Mouse (Mus musculus) midbrain, embryonic 11.5 days (tissue): ENCODE data around the gene Npc1l1. TPM values are rescaled to one million over a fixed set of nuclear protein-coding genes. Genes with fewer than 3 reads are reported as not detected.

Experiments used
- ATAC-seq: fragments of 200-750 bp; cut with Nextera tagmentation; 2 replicates; pipeline ENCODE4 v1.8.0; 2017; ENCODE audit warnings: moderate TSS enrichment, moderate library complexity; ENCODE audit not compliant: low FRiP score
- DNase-seq: peaks from one replicate; pipeline ENCODE4 v3.0.0; 2015; ENCODE audit warnings: low spot score; ENCODE audit errors: missing footprints
- H3K27ac ChIP-seq: fragments of 300-500 bp; sonication (generic); 2 replicates; pipeline ENCODE4 v1.5.1; 2014; ENCODE audit warnings: low read depth, low read length
- H3K27me3 ChIP-seq: fragments of 300-500 bp; sonication (generic); 2 replicates; pipeline ENCODE4 v1.6.1; 2014; ENCODE audit warnings: mild to moderate bottlenecking, low read length, moderate library complexity, mixed read lengths; ENCODE audit not compliant: control insufficient read depth, insufficient read depth
- H3K36me3 ChIP-seq: fragments of 300-500 bp; sonication (generic); 2 replicates; pipeline ENCODE4 v1.6.1; 2014; ENCODE audit warnings: mild to moderate bottlenecking, low read length, moderate library complexity, mixed read lengths; ENCODE audit not compliant: control insufficient read depth, insufficient read depth
- H3K4me1 ChIP-seq: fragments of 300-500 bp; sonication (generic); 2 replicates; pipeline ENCODE4 v1.6.1; 2014; ENCODE audit warnings: low read length; ENCODE audit not compliant: control insufficient read depth, insufficient read depth
- H3K4me2 ChIP-seq: fragments of 300-500 bp; sonication (generic); 2 replicates; pipeline ENCODE4 v1.6.1; 2014; ENCODE audit warnings: mild to moderate bottlenecking, moderate library complexity
- H3K4me3 ChIP-seq: fragments of 300-500 bp; sonication (generic); 2 replicates; pipeline ENCODE4 v1.5.1; 2014; ENCODE audit warnings: low read depth, low read length
- H3K9ac ChIP-seq: fragments of 300-500 bp; sonication (generic); 2 replicates; pipeline ENCODE4 v1.6.1; 2014; ENCODE audit warnings: low read length
- H3K9me3 ChIP-seq: fragments of 300-500 bp; sonication (generic); 2 replicates; pipeline ENCODE4 v1.6.1; 2016; ENCODE audit warnings: low read length; ENCODE audit not compliant: control insufficient read depth
- WGBS: fragments of 180-500 bp; shearing (Covaris S2); extraction: QIAGEN DNeasy Blood & Tissue Kit; methylation state at CpG from one replicate; pipeline ENCODE4 v1.1.7; 2014; 5-methylcytosine and 5-hydroxymethylcytosine counted together
- polyA plus RNA-seq: library from polyadenylated mRNA; unstranded; fragments of >200 nt; fragmentation: Nextera tagmentation; extraction: Ambion mirVana; gene quantifications from 2 replicates; pipeline ENCODE4 v1.2.1, GENCODE M21; 2014

Npc1l1 gene
- polyA plus RNA-seq, 1 experiment from 2014 or later: not detected

DNA sequence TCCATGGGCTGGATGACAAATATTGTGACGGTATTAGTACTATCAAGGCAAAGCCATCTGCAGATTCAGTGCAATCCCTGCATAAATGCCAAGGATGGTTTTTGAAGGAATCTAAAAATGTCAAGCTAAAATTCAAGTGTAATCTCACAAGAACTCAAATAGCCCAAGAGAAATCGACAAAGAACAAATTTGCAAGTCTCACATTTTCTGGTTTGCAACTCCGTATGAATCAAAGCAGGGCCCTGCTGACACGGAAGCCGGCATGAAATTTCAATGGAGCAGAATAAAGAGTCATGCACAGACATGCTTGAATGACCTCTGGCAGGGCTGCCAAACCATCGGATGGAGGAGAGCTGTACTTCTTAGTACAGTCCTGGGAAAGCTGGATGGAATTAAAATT is 10.0 kb downstream of the Npc1l1 start:
- H3K4me3 ChIP-seq: no peak overlapping the region
- H3K4me1 ChIP-seq: no peaks in the 10 kb centered on the region
- ATAC-seq (no peak), DNase-seq (no peak)
- H3K27ac ChIP-seq: no peak overlapping the region
- H3K27me3 ChIP-seq: no peaks in the 10 kb centered on the region
- 88% methylated on average over 6 of the region's 6 CpGs for WGBS
- no peak overlapping the region for H3K4me2 ChIP-seq
- H3K36me3 ChIP-seq: no peaks in the 10 kb centered on the region
- H3K9me3 ChIP-seq: no peaks in the 10 kb centered on the region
- no peak overlapping the region for H3K9ac ChIP-seq

DNA sequence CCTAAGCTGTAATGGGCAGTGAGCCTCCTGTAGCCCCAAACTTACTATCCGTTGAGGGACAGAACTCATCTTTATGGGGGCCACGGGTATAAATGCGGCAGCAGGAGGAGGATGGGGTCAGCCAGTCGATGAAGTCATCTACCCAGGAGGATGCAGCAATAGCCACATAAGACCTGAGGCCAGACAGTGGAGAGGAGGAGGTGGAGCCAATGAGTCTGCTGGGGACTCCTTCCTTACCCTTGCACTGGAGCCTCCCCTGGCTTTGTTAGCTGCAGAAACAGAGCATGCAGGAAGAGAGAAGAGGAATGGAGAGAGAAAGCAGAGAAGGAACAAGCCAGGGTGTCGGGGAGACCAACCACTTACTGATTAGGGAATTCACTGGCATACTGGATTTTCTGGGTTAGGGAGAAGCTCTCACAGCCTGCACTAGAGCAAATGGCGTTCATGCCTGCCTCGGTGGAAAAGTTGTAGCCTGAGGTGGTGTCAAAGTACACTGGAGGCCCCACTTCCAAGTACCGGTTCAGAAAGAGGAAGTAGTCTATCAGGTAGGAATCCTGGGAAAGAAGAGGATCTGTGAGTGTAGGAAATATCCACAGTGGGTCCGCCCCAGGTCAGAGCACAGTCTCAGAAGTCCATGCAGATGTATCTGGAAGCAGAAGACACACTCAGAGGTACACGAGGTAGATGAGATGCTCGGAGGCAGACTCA is 11.6 kb downstream of the Npc1l1 start:
- no peak overlapping the region for H3K4me2 ChIP-seq
- ATAC-seq (no peak), DNase-seq (no peak)
- no peaks in the 10 kb centered on the region for H3K4me1 ChIP-seq
- no peaks in the 10 kb centered on the region for H3K27me3 ChIP-seq
- H3K9me3 ChIP-seq: no peaks in the 10 kb centered on the region
- H3K27ac ChIP-seq: no peak overlapping the region
- no peak overlapping the region for H3K9ac ChIP-seq
- H3K4me3 ChIP-seq: no peak overlapping the region
- 83% methylated on average over 11 of the region's 11 CpGs for WGBS
- H3K36me3 ChIP-seq: no peaks in the 10 kb centered on the region

DNA sequence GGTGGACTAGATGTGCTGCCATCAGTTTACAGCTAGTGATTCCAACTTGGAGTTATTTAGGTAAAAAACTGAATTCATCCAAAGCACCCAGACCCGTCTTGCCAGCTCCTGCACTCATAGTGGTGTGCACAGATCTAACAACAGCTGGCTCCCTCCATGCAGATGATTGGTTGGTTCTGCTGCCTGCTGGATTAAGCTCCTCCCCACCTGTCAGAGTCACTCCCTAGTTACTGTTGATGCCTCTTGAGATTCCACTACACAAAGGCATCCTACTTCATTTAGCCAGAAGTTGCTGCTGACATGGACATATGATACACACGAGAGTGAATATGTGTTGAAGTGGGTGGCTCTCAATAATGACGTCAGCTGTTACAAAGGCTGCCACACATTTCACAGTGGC is 13.1 kb downstream of the Npc1l1 start:
- Histone ChIP-seq H3K9ac (no peak overlapping the region), H3K9me3 (no peaks in the 10 kb centered on the region), H3K4me2 (no peak overlapping the region), H3K36me3 (no peaks in the 10 kb centered on the region), H3K27ac (no peak overlapping the region), H3K27me3 (no peaks in the 10 kb centered on the region), H3K4me3 (no peak overlapping the region), H3K4me1 (no peaks in the 10 kb centered on the region)
- DNase-seq (no peak), ATAC-seq (no peak)
- 65% methylated on average over 3 of the region's 3 CpGs for WGBS

DNA sequence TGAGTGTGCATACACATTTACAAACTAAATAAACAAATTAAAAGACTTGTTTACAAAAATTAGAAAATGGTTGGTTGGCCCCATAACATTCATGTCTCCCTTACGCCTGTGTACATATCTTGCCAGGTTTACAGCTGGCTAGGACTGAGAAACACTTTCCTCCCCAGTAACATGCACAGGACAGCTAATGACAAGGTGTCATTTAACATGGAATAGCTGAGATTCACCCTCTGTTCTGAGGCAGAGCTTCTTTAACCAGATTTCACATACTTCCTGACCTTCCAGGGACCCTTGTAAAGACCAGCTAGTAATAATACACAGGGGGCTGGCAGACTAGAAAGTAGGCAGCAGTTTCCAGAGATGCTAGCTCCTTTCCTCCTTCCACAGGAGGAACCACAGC is 21.8 kb downstream of the Npc1l1 start:
- no peak overlapping the region for H3K9ac ChIP-seq
- DNase-seq (no peak), ATAC-seq (no peak)
- WGBS: 81% methylated on average over 1 of the region's 1 CpGs
- no peaks in the 10 kb centered on the region for H3K27me3 ChIP-seq
- H3K4me1 ChIP-seq: no peaks in the 10 kb centered on the region
- H3K4me2 ChIP-seq: no peak overlapping the region
- H3K9me3 ChIP-seq: peaks cover 3% of the 10 kb centered on the region; the same call in 1 of the 2 replicates
- no peak overlapping the region for H3K27ac ChIP-seq
- H3K4me3 ChIP-seq: no peak overlapping the region
- no peaks in the 10 kb centered on the region for H3K36me3 ChIP-seq

DNA sequence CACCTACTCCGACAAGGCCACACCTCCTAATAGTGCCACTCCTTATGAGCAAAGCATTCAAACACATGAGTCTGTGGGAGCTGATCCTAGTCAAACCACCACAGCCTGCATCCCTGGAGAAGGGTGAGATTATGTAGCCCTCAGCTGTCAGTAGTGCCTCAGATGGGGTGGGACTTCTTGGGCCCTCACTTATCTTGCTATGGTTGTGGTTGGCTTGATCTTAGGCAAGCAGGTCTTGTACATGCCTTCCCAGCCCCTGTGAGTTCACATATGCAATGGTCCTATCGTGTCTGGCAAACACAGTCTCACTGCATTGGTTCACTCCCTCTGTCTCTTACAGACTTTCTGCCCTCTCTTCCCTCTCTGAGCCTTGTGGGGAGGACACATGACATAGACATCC is 22.9 kb downstream of the Npc1l1 start:
- ATAC-seq (no peak), DNase-seq (no peak)
- H3K36me3 ChIP-seq: no peaks in the 10 kb centered on the region
- 81% methylated on average over 2 of the region's 2 CpGs for WGBS
- H3K9ac ChIP-seq: no peak overlapping the region
- H3K4me3 ChIP-seq: no peak overlapping the region
- H3K9me3 ChIP-seq: peaks cover 3% of the 10 kb centered on the region; the same call in 1 of the 2 replicates
- H3K27ac ChIP-seq: no peak overlapping the region
- no peaks in the 10 kb centered on the region for H3K4me1 ChIP-seq
- no peak overlapping the region for H3K4me2 ChIP-seq
- H3K27me3 ChIP-seq: no peaks in the 10 kb centered on the region

DNA sequence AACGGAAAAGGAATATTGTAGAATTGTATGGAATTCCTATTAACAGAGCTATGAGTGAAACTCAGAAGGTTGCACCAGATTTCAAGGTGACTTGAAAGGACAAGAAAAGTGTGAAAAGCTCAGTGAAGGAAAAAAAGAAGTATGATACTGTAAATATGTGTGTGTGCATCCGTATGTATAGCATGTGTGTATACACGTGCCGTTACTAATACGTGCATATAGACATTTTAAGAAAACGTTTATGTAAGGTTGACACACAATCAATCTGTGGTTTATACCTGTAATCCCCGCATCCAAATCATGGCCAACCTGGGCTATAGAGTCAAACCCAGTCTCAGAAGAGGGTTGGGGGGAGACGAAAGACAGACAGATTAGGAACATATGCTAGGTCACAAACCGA is 29.4 kb downstream of the Npc1l1 start:
- Histone ChIP-seq H3K9me3 (no peaks in the 10 kb centered on the region), H3K36me3 (no peaks in the 10 kb centered on the region), H3K27ac (peak overlapping the region; percentile 90; the same call in 1 of the 2 replicates), H3K9ac (peak overlapping the region; percentile 94), H3K4me1 (peaks cover 12% of the 10 kb centered on the region; the same call in 1 of the 2 replicates), H3K27me3 (no peaks in the 10 kb centered on the region), H3K4me2 (peak overlapping the region; percentile 96), H3K4me3 (peak overlapping the region; percentile 99)
- DNase-seq (no peak), ATAC-seq (peak; percentile 26)
- 23% methylated on average over 9 of the region's 9 CpGs for WGBS

DNA sequence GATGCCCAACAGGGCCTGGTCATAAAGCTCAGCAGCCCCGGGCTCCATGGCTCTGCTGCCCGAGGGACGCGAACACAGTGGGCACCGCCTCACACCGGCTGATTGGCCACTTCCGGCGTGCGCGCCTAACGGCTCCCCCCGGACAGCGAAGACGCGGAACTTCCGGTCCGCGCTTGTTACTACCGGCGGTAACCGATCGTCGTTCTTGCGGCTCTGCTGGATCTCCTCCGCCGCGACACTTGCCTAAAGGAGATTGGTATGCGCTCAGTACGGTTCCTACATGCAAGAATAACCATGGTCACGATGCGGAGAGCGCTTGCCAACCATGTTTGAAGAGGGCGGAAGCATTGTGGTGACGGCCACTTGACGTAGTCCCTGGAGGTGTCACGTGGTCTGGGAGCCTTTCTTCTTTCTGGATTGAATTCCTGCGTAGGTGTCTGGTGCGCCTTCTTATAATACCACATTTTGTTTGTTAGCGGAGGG is 29.8 kb downstream of the Npc1l1 start, which contains the start of gene Nudcd3:
Gene Nudcd3, minus strand, starts transcription at position 329 of the 483 bp plus-strand sequence.
- ATAC-seq (peak; percentile 97), DNase-seq (peak; percentile 99)
- Histone ChIP-seq H3K27me3 (no peaks in the 10 kb centered on the region), H3K27ac (peak within 1 kb of the TSS; percentile 90), H3K36me3 (no peaks in the 10 kb centered on the region), H3K9ac (peak within 1 kb of the TSS; percentile 94), H3K9me3 (no peaks in the 10 kb centered on the region), H3K4me3 (peak within 1 kb of the TSS; percentile 99), H3K4me1 (peaks cover 12% of the 10 kb centered on the region; the same call in 1 of the 2 replicates), H3K4me2 (peak within 1 kb of the TSS; percentile 96)
- WGBS: under 1% methylated on average over 39 of the region's 39 CpGs

DNA sequence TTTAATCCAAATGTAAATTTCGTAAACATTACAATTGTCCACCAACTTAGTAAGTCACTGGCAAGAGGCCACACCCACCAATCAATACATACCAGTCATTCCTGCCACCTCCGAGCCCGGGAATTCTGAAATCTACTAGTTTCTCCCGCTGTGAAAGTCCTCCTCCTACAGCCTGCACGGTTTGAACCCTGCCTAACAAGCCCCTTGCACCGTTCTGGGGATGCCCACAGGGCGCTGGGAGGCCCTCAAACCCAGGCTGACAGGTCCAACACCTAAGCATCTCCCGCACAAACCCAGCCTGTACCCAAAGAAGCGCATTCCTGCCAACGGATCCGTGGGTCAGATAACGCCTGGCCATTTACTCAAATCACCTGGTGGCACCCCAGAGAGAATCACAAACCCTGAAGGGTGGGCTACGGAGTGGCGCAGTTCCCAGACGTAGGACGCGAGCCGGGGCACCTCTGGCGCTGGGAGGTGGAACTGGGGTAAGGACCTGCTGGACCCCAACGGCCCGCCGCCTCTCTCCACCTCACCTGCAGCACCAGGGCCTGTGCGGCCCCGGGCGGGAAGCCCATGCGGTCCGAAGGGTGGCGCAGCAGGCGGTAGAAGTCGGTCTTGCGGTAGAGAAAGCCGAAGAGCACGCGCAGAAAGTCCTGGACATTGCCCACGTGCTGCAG is 30.4 kb downstream of the Npc1l1 start, which contains the start of gene A730071L15Rik:
Gene A730071L15Rik, plus strand, starts transcription at position 620 of the 677 bp plus-strand sequence.
- no peak for DNase-seq
- H3K27me3 ChIP-seq: no peaks in the 10 kb centered on the region
- H3K4me1 ChIP-seq: peaks cover 12% of the 10 kb centered on the region; the same call in 1 of the 2 replicates
- H3K27ac ChIP-seq: peak within 1 kb of the TSS; percentile 90
- H3K4me3 ChIP-seq: peak within 1 kb of the TSS; percentile 99
- no peaks in the 10 kb centered on the region for H3K36me3 ChIP-seq
- peak; percentile 23; the same call in 1 of the 2 replicates for ATAC-seq
- H3K9me3 ChIP-seq: no peaks in the 10 kb centered on the region
- 2% methylated on average over 35 of the region's 35 CpGs for WGBS
- H3K4me2 ChIP-seq: peak within 1 kb of the TSS; percentile 96
- H3K9ac ChIP-seq: peak within 1 kb of the TSS; percentile 94

DNA sequence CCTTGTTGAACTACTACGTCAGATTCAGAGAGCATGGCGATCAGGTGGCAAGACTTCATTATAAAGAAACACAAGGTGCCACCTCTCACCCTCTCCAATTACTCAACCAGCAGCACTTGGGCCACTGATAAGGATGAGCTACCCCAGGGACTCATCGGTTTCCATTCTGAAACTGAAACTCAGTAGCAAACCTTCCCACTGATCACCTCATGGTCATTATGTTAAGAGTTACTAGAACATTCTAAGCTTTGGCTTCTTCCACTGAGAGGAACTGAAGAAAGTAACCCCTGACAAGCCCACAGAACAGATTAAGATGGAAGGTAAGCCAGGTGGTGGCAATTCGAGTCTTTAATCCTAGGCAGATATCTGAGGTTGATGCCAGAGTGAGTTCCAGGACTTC is 31.5 kb downstream of the Npc1l1 start:
- H3K27me3 ChIP-seq: no peaks in the 10 kb centered on the region
- H3K9ac ChIP-seq: no peak overlapping the region
- DNase-seq: no peak
- H3K4me1 ChIP-seq: peaks cover 12% of the 10 kb centered on the region; the same call in 1 of the 2 replicates
- H3K36me3 ChIP-seq: no peaks in the 10 kb centered on the region
- no peaks in the 10 kb centered on the region for H3K9me3 ChIP-seq
- no peak for ATAC-seq
- H3K27ac ChIP-seq: no peak overlapping the region
- no peak overlapping the region for H3K4me3 ChIP-seq
- no peak overlapping the region for H3K4me2 ChIP-seq
- WGBS: 95% methylated on average over 4 of the region's 4 CpGs
